Mouse (Mus musculus) lung, embryonic 14.5 days (tissue): ENCODE measurements around the gene Bag3. TPM values are rescaled to one million over a fixed set of nuclear protein-coding genes. Genes with fewer than 3 reads are reported as not detected.

Experiments used
- ATAC-seq: fragments of 200-750 bp; cut with Nextera tagmentation; 2 replicates; pipeline ENCODE4 v1.8.0; 2017; ENCODE audit warnings: mild to moderate bottlenecking, moderate TSS enrichment, moderate library complexity; ENCODE audit not compliant: insufficient read depth
- DNase-seq: peaks from one replicate; pipeline ENCODE4 v3.0.0-alpha.2; 2015
- H3K27ac ChIP-seq: fragments of 300-500 bp; sonication (generic); 2 replicates; pipeline ENCODE4 v1.5.1; 2014; ENCODE audit warnings: low read depth, mild to moderate bottlenecking, moderate library complexity
- H3K27me3 ChIP-seq: fragments of 300-500 bp; sonication (generic); 2 replicates; pipeline ENCODE4 v1.6.1; 2014; ENCODE audit warnings: low read length, control low read depth; ENCODE audit not compliant: insufficient read depth
- H3K36me3 ChIP-seq: fragments of 300-500 bp; sonication (generic); 2 replicates; pipeline ENCODE4 v1.6.1; 2014; ENCODE audit warnings: control low read depth; ENCODE audit not compliant: insufficient read depth
- H3K4me1 ChIP-seq: fragments of 300-500 bp; sonication (generic); 2 replicates; pipeline ENCODE4 v1.6.1; 2014; ENCODE audit warnings: antibody characterized with exemption, control low read depth; ENCODE audit not compliant: insufficient read depth
- H3K4me2 ChIP-seq: fragments of 300-500 bp; sonication (generic); 2 replicates; pipeline ENCODE4 v1.6.1; 2014; ENCODE audit warnings: mild to moderate bottlenecking
- H3K4me3 ChIP-seq: fragments of 300-500 bp; sonication (generic); 2 replicates; pipeline ENCODE4 v1.5.1; 2014; ENCODE audit warnings: low read depth, low read length
- H3K9ac ChIP-seq: fragments of 300-500 bp; sonication (generic); 2 replicates; pipeline ENCODE4 v1.6.1; 2014
- H3K9me3 ChIP-seq: fragments of 300-500 bp; sonication (generic); 2 replicates; pipeline ENCODE4 v1.6.1; 2016; ENCODE audit warnings: low read depth, low read length, control low read depth
- CTCF ChIP-seq: IDR thresholded peaks from 2 replicates; pipeline ENCODE4 v1.5.1; 2016; ENCODE audit warnings: antibody characterized with exemption, low read depth
- WGBS: fragments of 180-500 bp; shearing (Covaris S2); extraction: QIAGEN DNeasy Blood & Tissue Kit; methylation state at CpG from one replicate; pipeline ENCODE4 v1.1.7; 2014; 5-methylcytosine and 5-hydroxymethylcytosine counted together
- polyA plus RNA-seq: library from polyadenylated mRNA; unstranded; fragments of >200 nt; fragmentation: Nextera tagmentation; extraction: Ambion mirVana; gene quantifications from 2 replicates; pipeline ENCODE4 v1.2.1, GENCODE M21; 2014

Gene Bag3
- polyA plus RNA-seq, result 20.9 and 22.7 TPM in 2 replicates

DNA sequence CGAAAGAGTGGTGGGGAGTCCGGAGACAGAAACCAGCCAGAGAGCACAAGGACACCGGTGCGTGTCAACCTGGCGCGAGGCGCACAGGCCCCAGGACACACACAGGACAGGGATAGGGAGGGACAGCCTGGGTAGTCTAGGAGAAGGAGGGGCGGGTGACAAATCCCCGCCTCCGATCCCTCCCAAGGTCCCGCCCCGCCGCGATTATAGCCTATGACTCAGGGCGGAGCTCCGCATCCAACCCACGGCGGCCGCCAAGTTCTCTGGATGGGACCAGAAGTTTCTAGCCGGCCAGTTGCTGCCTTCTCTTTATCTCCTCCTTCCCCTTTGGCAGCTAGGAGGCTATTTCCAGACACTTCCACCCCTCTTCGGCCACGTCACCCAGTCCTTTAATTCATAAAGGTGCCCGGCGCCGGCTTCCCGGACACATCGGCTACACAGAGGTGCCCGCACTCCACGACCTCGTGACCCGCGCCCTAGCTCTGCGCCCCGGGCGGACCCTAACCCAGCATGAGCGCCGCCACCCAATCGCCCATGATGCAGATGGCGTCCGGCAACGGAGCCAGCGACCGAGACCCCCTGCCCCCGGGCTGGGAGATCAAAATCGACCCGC lies at the start of gene Bag3:
Gene Bag3, plus strand, starts transcription at position 268 of the 613 bp plus-strand sequence.
- WGBS, result under 1% methylated on average over 45 of the region's 46 CpGs

DNA sequence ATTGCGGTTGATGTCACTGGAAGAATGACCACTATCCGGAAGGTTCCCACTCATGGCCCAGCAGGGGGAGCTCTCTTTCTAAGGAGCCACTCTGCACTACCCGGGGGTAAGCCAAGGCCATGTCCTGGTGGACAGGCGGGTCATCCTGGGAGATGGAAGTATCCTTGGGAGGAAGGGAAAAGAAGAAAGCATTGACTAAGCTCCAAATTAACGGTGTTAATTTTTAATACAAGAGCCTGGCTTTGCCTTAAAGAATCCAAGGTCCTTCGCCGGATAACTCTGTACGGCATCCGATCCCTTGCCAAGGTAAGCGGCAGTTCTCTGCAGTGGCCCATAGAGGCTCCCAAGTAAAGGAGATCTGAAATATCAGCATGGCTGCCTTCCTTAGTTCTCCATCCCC lies 49.1 kb upstream of the Bag3 start:
- Histone ChIP-seq H3K9me3 (no peaks in the 10 kb centered on the region), H3K4me2 (peak overlapping the region; percentile 37; the same call in 1 of the 2 replicates), H3K4me3 (no peak overlapping the region), H3K36me3 (no peaks in the 10 kb centered on the region), H3K4me1 (no peaks in the 10 kb centered on the region), H3K27me3 (no peaks in the 10 kb centered on the region), H3K9ac (no peak overlapping the region), H3K27ac (no peak overlapping the region)
- DNase-seq (peak; percentile 76), ATAC-seq (no peak)
- WGBS, result 33% methylated on average over 10 of the region's 10 CpGs
- peak; percentile 65 for TF ChIP-seq CTCF

More for the DNA sequence above, at the start of gene Bag3:
- H3K9me3 ChIP-seq, result no peaks in the 10 kb centered on the region
- DNase-seq (peak; percentile 98), ATAC-seq (peak; percentile 97)
- peak within 1 kb of the TSS; percentile 74 for H3K4me3 ChIP-seq
- H3K36me3 ChIP-seq, result no peaks in the 10 kb centered on the region
- peak within 1 kb of the TSS; percentile 89 for H3K4me2 ChIP-seq
- peak within 1 kb of the TSS; percentile 96 for H3K27ac ChIP-seq
- H3K4me1 ChIP-seq, result peaks cover 5% of the 10 kb centered on the region
- TF ChIP-seq CTCF, result no peak
- peak within 1 kb of the TSS; percentile 77 for H3K9ac ChIP-seq
- no peaks in the 10 kb centered on the region for H3K27me3 ChIP-seq

DNA sequence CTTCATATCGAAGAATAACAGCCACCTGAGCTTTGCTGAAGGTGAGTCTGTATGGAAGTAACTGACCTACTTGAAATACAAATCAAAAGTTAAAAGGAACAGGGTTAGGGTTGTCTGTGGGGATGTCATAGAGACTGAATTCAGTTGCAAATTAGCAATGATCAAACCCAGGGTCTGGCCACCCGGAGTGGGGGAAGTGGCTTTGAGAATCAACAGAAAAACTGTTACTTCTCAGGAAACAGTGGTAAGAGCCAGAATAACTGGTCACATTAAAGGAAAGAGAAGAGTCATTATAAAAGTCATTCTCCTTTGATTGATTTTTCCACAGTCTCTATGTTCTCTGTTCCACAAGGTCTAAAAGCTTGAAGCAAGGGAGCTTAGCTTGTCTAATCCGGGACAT lies 34.4 kb upstream of the Bag3 start:
- no peak for TF ChIP-seq CTCF
- Histone ChIP-seq H3K27me3 (no peaks in the 10 kb centered on the region), H3K9ac (no peak overlapping the region), H3K4me2 (no peak overlapping the region), H3K4me1 (no peaks in the 10 kb centered on the region), H3K4me3 (no peak overlapping the region), H3K9me3 (peaks cover 5% of the 10 kb centered on the region; the same call in 1 of the 2 replicates), H3K27ac (no peak overlapping the region), H3K36me3 (no peaks in the 10 kb centered on the region)
- DNase-seq (no peak), ATAC-seq (no peak)
- 92% methylated on average over 3 of the region's 3 CpGs for WGBS

DNA sequence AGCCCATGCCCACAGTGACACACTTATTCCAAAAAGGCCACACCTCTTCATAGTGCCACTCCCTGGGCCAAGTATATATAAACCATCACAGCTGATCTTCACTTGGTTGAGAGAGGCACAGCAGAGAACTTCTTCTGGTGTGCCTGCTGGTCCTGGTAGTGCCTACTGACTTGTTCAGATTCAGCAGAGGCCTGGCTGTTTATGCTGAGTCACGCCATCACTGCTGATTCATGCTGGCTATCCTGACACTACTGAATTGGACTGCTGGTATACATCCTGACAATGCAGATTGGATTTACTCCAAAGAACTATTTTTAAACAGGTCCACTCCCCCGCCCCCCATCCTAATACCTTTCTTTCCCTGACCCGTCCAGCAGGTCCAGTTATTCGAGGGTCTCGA lies 28.9 kb upstream of the Bag3 start:
- H3K9me3 ChIP-seq, result no peaks in the 10 kb centered on the region
- no peaks in the 10 kb centered on the region for H3K4me1 ChIP-seq
- DNase-seq (no peak), ATAC-seq (no peak)
- 80% methylated on average over 5 of the region's 5 CpGs for WGBS
- no peak overlapping the region for H3K4me3 ChIP-seq
- no peak overlapping the region for H3K27ac ChIP-seq
- H3K9ac ChIP-seq, result no peak overlapping the region
- no peaks in the 10 kb centered on the region for H3K27me3 ChIP-seq
- no peak for TF ChIP-seq CTCF
- no peaks in the 10 kb centered on the region for H3K36me3 ChIP-seq
- H3K4me2 ChIP-seq, result no peak overlapping the region

DNA sequence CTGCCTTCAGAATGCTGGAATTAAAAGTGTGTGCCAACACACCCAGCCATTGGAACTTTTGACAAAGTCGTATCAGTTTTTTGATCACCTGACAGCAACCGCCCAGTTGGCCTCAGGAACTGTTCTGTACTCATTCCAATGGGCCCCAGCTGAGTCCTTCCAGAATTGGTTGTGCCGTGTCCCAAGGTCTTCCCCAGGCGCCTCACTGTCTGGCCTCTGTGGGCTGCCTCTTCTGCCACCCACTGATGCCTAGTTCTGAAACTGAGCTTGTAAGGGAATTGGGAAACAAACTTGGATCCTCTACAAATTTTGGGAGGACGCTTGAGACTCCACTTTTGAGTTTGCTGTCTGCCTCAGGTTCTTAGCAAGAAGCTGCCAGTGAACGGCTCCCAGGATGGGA lies 23.6 kb upstream of the Bag3 start:
- no peaks in the 10 kb centered on the region for H3K27me3 ChIP-seq
- no peak for ATAC-seq
- no peaks in the 10 kb centered on the region for H3K9me3 ChIP-seq
- no peaks in the 10 kb centered on the region for H3K36me3 ChIP-seq
- no peak overlapping the region for H3K4me3 ChIP-seq
- 74% methylated on average over 6 of the region's 6 CpGs for WGBS
- TF ChIP-seq CTCF, result no peak
- no peak overlapping the region for H3K9ac ChIP-seq
- no peak overlapping the region for H3K4me2 ChIP-seq
- no peak overlapping the region for H3K27ac ChIP-seq
- no peak for DNase-seq
- no peaks in the 10 kb centered on the region for H3K4me1 ChIP-seq

DNA sequence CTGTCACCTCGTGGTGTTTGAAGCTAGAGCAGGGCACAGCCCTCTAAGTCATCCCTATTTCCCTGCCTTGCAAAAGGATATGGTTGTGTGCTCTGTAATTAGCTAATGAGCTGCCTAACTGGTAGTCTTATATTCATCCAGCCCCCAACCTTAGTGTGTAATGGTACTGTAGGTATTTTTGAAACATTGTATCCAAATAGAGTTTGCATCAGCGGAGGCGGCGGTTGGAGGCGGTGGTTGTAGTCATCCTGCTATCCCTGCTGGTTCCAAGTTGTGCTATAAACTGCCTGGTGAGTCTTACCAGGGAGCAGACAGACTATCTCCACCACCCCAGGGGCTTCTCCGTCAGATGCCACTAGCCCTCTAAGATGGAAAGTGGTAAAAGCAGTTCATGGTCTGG lies 19.3 kb upstream of the Bag3 start:
- Histone ChIP-seq H3K4me1 (no peaks in the 10 kb centered on the region), H3K4me2 (no peak overlapping the region), H3K27ac (no peak overlapping the region), H3K9me3 (no peaks in the 10 kb centered on the region), H3K4me3 (no peak overlapping the region), H3K27me3 (no peaks in the 10 kb centered on the region), H3K36me3 (no peaks in the 10 kb centered on the region), H3K9ac (no peak overlapping the region)
- no peak for TF ChIP-seq CTCF
- no peak for ATAC-seq
- DNase-seq, result no peak
- WGBS, result 84% methylated on average over 6 of the region's 6 CpGs

- ATAC-seq, result no peak
- no peak overlapping the region for H3K27ac ChIP-seq
- no peak for DNase-seq
- no peak overlapping the region for H3K4me3 ChIP-seq
- H3K36me3 ChIP-seq, result no peaks in the 10 kb centered on the region
- H3K4me2 ChIP-seq, result no peak overlapping the region
- H3K9me3 ChIP-seq, result no peaks in the 10 kb centered on the region
- no peak for TF ChIP-seq CTCF
- H3K4me1 ChIP-seq, result no peaks in the 10 kb centered on the region
- no peak overlapping the region for H3K9ac ChIP-seq
- H3K27me3 ChIP-seq, result no peaks in the 10 kb centered on the region
- WGBS, result 88% methylated on average over 5 of the region's 5 CpGs
These were observed 11.5 kb upstream of the Bag3 start for GRCm38 (mm10) chr7:128511936-128512335.

GRCm38 (mm10) chr7:128513512-128513911 lies 9.9 kb upstream of the Bag3 start:
- no peaks in the 10 kb centered on the region for H3K36me3 ChIP-seq
- H3K4me2 ChIP-seq, result no peak overlapping the region
- DNase-seq (no peak), ATAC-seq (no peak)
- WGBS, result 47% methylated on average over 7 of the region's 7 CpGs
- H3K27ac ChIP-seq, result no peak overlapping the region
- no peaks in the 10 kb centered on the region for H3K27me3 ChIP-seq
- no peak overlapping the region for H3K4me3 ChIP-seq
- no peaks in the 10 kb centered on the region for H3K4me1 ChIP-seq
- no peak for TF ChIP-seq CTCF
- H3K9me3 ChIP-seq, result no peaks in the 10 kb centered on the region
- H3K9ac ChIP-seq, result no peak overlapping the region
